Mouse (Mus musculus): Measurements from ENCODE around the gene Catsperg1. TPM values are rescaled to one million over a fixed set of nuclear protein-coding genes. Genes with fewer than 3 reads are reported as not detected.

The Catsperg1 gene
- total and polyA plus RNA-seq, 3 experiments: 0.68 to 2.0 (median 0.93) TPM

GRCm38 (mm10) chr7:29134693-29135386 is 79.0 kb downstream of the Catsperg1 start, which contains the start of gene Rasgrp4:
Gene Rasgrp4, plus strand, starts transcription at chr7:29134851.
- peak; percentile 77 for DNase-seq (ENCODE audit: extremely low read depth)
- in situ Hi-C loops (cut with MboI; ENCODE audit: low pct_ligation_motif_present, low pct_unique_long_range_greater_than_20kb, low sequenced_read_pairs): no loop called here
- dilution Hi-C loops (cut with MboI; ENCODE audit: extremely low pct_ligation_motif_present, extremely low pct_unique_long_range_greater_than_20kb, low sequenced_read_pairs): no loop called here

GRCm38 (mm10) chr7:29134230-29134629 is 79.6 kb downstream of the Catsperg1 start:
- dilution Hi-C loops (cut with MboI; ENCODE audit: extremely low pct_ligation_motif_present, extremely low pct_unique_long_range_greater_than_20kb, low sequenced_read_pairs): no loop called here
- peak overlapping the region in 2 of 3 experiments; percentile 7 to 38 for H3K4me3 ChIP-seq (replicated peaks in 1 of 3; ENCODE audit: low read depth in 2 of 3, low read length in 2 of 3, poor library complexity in 1 of 3)
- H3K36me3 ChIP-seq (replicated peaks in 1 of 2; ENCODE audit: control insufficient read depth in 1 of 2, insufficient read depth in 1 of 2, low read length in 1 of 2): peaks cover 0 to 2% of the 10 kb centered on the region in 2 experiments
- no peak overlapping the region for H3K27ac ChIP-seq (ENCODE audit: insufficient read depth, low read depth)
- H3K9ac ChIP-seq (ENCODE audit: insufficient read depth, low read depth): peak overlapping the region; percentile 40
- H3K9me3 ChIP-seq (replicated peaks; ENCODE audit: low read length): no peaks in the 10 kb centered on the region
- DNase-seq (ENCODE audit: extremely low read depth): no peak
- H3K79me2 ChIP-seq (replicated peaks; ENCODE audit: control insufficient read depth, extremely low read depth, insufficient read depth, poor library complexity, severe bottlenecking): no peaks in the 10 kb centered on the region
- in situ Hi-C loops (cut with MboI; ENCODE audit: low pct_ligation_motif_present, low pct_unique_long_range_greater_than_20kb, low sequenced_read_pairs): no loop called here
- H3K4me2 ChIP-seq (ENCODE audit: insufficient read depth, low read depth, poor library complexity, severe bottlenecking): peak overlapping the region; percentile 88
- TF ChIP-seq CHD1 (IDR thresholded peaks at IDR 0.05; ENCODE audit: low read depth, low read length): no peak
- TF ChIP-seq SIN3A (IDR thresholded peaks at IDR 0.05; ENCODE audit: low read length): no peak
- H3K27me3 ChIP-seq (replicated peaks): peaks cover 2% of the 10 kb centered on the region
- peaks cover 0 to 23% of the 10 kb centered on the region in 2 experiments; a peak in 2 of 4 replicates for H3K4me1 ChIP-seq (ENCODE audit: control insufficient read depth in 1 of 2, insufficient read depth in 2 of 2)

More at GRCm38 (mm10) chr7:29134693-29135386, 79.0 kb downstream of the Catsperg1 start, which contains the start of gene Rasgrp4:
- Histone ChIP-seq H3K9ac (ENCODE audit: insufficient read depth, low read depth) (peak within 1 kb of the TSS; percentile 40), H3K36me3 (replicated peaks in 1 of 2; ENCODE audit: control insufficient read depth in 1 of 2, insufficient read depth in 1 of 2, low read length in 1 of 2) (peaks cover 0 to 2% of the 10 kb centered on the region in 2 experiments), H3K4me1 (ENCODE audit: control insufficient read depth in 1 of 2, insufficient read depth in 2 of 2) (peaks cover 0 to 23% of the 10 kb centered on the region in 2 experiments; a peak in 2 of 4 replicates), H3K27me3 (replicated peaks) (peaks cover 2% of the 10 kb centered on the region), H3K27ac (ENCODE audit: insufficient read depth, low read depth) (no peak within 1 kb of the TSS), H3K79me2 (replicated peaks; ENCODE audit: control insufficient read depth, extremely low read depth, insufficient read depth, poor library complexity, severe bottlenecking) (no peaks in the 10 kb centered on the region), H3K4me3 (replicated peaks in 1 of 3; ENCODE audit: low read depth in 2 of 3, low read length in 2 of 3, poor library complexity in 1 of 3) (peak within 1 kb of the TSS; percentile 7 to 41 (median 38)), H3K4me2 (ENCODE audit: insufficient read depth, low read depth, poor library complexity, severe bottlenecking) (peak within 1 kb of the TSS; percentile 88), H3K9me3 (replicated peaks; ENCODE audit: low read length) (no peaks in the 10 kb centered on the region)
- TF ChIP-seq USF1 (IDR thresholded peaks at IDR 0.05; ENCODE audit: low read depth, low read length) (no peak), HCFC1 (IDR thresholded peaks at IDR 0.05; ENCODE audit: low read depth, low read length) (peak; percentile 43), E2F4 (IDR thresholded peaks at IDR 0.05; ENCODE audit: insufficient replicate concordance, low read depth, low read length) (no peak), PAX5 (IDR thresholded peaks at IDR 0.05; ENCODE audit: low read length) (no peak), ETS1 (conservative IDR thresholded peaks at IDR 0.05; ENCODE audit: low read depth, low read length) (peak; percentile 49; the same call in 1 of the 2 replicates), IRF4 (IDR thresholded peaks at IDR 0.05; ENCODE audit: low read depth, low read length) (0 out of 2 replicates have a peak, but pooled peaks have one; percentile 13), USF2 (conservative IDR thresholded peaks at IDR 0.05; ENCODE audit: low read depth, low read length) (no peak), SIN3A (IDR thresholded peaks at IDR 0.05; ENCODE audit: low read length) (0 out of 2 replicates have a peak, but pooled peaks have one; percentile 57), MXI1 (IDR thresholded peaks at IDR 0.05; ENCODE audit: low read depth, low read length) (no peak), POLR2AphosphoS2 (IDR thresholded peaks at IDR 0.05; ENCODE audit: low read depth, low read length) (no peak), BHLHE40 (IDR thresholded peaks at IDR 0.05; ENCODE audit: low read depth, low read length) (peak; percentile 19; the same call in 1 of the 2 replicates), TBP (conservative IDR thresholded peaks at IDR 0.05; ENCODE audit: low read depth, low read length) (no peak), RCOR1 (conservative IDR thresholded peaks at IDR 0.05; ENCODE audit: low read depth, low read length) (no peak), EP300 (IDR thresholded peaks at IDR 0.05; ENCODE audit: low read length) (peak; percentile 34; the same call in 1 of the 2 replicates), CHD2 (IDR thresholded peaks at IDR 0.05; ENCODE audit: low read length) (peak; percentile 80), UBTF (IDR thresholded peaks at IDR 0.05; ENCODE audit: low read depth, low read length) (no peak), JUN (IDR thresholded peaks at IDR 0.05; ENCODE audit: insufficient read depth, low read depth, low read length) (no peak), MYC (IDR thresholded peaks at IDR 0.05; ENCODE audit: low read depth, low read length) (no peak), CTCF (conservative IDR thresholded peaks at IDR 0.05 in 1 of 2, IDR thresholded peaks at IDR 0.05 in 1 of 2; ENCODE audit: low read depth in 2 of 2, low read length in 2 of 2) (no peak), NRF1 (IDR thresholded peaks at IDR 0.05; ENCODE audit: low read depth, low read length) (no peak), JUND (conservative IDR thresholded peaks at IDR 0.05; ENCODE audit: low read depth, low read length) (no peak), NELFE (IDR thresholded peaks at IDR 0.05; ENCODE audit: low read depth, low read length) (no peak), KAT2A (IDR thresholded peaks at IDR 0.05; ENCODE audit: insufficient replicate concordance, low read length) (no peak), MAX (IDR thresholded peaks at IDR 0.05; ENCODE audit: low read length) (0 out of 2 replicates have a peak, but pooled peaks have one; percentile 20), TCF12 (IDR thresholded peaks at IDR 0.05; ENCODE audit: low read depth, low read length) (no peak), RAD21 (IDR thresholded peaks at IDR 0.05; ENCODE audit: low read depth, low read length) (no peak), CHD1 (IDR thresholded peaks at IDR 0.05; ENCODE audit: low read depth, low read length) (0 out of 2 replicates have a peak, but pooled peaks have one; percentile 50), ZNF384 (IDR thresholded peaks at IDR 0.05; ENCODE audit: low read depth, low read length) (no peak), ZMIZ1 (IDR thresholded peaks at IDR 0.05; ENCODE audit: low read depth, low read length) (no peak), ELF1 (IDR thresholded peaks at IDR 0.05; ENCODE audit: low read depth, low read length) (peak; percentile 51), ZC3H11A (IDR thresholded peaks at IDR 0.05; ENCODE audit: low read depth, low read length) (no peak), GABPA (IDR thresholded peaks at IDR 0.05; ENCODE audit: insufficient replicate concordance, low read depth, low read length) (no peak), MAFK (IDR thresholded peaks at IDR 0.05; ENCODE audit: insufficient replicate concordance, low read length) (no peak), ZKSCAN1 (IDR thresholded peaks at IDR 0.05; ENCODE audit: borderline replicate concordance, low read depth, low read length) (no peak), POLR2A (IDR thresholded peaks at IDR 0.05; ENCODE audit: low read depth, low read length) (no peak), MAZ (IDR thresholded peaks at IDR 0.05; ENCODE audit: low read depth, low read length) (peak; percentile 63; the same call in 1 of the 2 replicates), SMC3 (IDR thresholded peaks at IDR 0.05; ENCODE audit: low read depth, low read length) (no peak), MEF2A (IDR thresholded peaks at IDR 0.05; ENCODE audit: borderline replicate concordance, low read depth, low read length) (no peak)

Measured in CH12.LX (cell line).